Mouse (Mus musculus): ENCODE measurements around the gene Zfp456.
"Not testable (repeated sequence)": the region's sequence is repeated elsewhere in the genome, so short reads cannot be mapped to it uniquely, and the experiment has no call there.

Zfp456 gene

DNA sequence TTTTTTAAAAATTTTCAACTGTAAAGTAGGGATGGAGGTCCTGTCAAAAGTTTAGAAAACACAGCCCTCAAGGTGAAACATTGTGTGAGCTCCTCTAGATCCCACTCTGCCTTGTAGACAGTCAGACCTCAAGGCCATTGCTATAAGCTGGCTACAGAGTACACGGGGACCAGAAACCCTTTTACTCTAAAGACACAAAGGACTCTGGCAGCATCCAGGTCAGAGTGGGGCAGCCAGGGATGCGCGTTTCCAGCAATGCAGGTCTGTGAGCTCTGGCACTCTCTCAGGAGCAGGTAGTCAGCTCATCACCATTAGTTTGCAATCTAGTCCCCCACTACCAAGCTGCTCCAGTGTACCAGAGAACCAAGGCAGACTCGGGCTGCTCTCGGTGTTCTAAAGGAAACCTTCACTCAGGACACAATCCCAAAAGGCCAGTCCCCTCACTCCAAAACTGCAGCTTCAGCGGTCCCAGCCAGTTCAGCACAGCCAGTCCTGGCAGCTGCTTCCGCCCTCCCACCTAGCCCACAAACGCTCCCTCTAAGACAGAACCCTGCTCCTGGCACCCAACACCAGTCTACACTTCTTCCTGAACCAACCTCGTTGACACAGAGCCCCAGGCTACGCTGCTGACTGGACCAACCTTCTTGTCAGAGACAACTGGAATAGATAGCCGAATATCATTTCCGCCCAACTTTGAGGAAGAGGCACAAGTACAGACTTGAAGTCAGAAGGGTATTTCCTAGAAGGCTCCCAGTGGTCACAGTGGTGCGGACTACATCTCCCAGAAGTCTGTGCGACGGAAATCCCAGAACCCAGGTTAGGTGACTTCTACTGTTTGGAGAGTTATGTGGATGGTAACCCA is at the start of gene Zfp456, which contains the start of gene Gm28041:
TSS of gene Zfp456 (minus strand) at position 761 of the 862 bp plus-strand sequence.
TSS of gene Gm28041 (minus strand) at position 684 of the 862 bp plus-strand sequence.
- peak; percentile 74 for DNase-seq (ENCODE audit: low read depth)

DNA sequence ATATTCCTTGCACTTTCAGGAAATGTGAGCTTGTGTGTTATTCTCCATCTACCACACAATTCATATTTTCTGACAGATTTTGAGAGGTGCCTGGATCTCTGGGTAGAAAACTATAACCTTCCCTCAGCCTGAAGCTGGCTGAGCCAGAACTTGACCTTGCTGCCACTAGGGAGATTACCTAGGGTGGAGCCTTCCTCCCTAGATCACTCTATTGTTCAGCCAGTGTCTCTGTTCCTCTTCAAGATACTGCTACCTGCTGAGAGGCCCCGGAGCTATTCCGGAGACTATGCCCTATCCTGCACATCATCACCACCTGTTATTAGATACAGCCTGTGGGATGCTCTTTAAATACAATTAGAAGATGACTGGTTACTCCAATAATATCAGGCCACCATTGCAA is 46.9 kb upstream of the Zfp456 start:
- DNase-seq (ENCODE audit: low read depth), result not testable (repeated sequence)

DNA sequence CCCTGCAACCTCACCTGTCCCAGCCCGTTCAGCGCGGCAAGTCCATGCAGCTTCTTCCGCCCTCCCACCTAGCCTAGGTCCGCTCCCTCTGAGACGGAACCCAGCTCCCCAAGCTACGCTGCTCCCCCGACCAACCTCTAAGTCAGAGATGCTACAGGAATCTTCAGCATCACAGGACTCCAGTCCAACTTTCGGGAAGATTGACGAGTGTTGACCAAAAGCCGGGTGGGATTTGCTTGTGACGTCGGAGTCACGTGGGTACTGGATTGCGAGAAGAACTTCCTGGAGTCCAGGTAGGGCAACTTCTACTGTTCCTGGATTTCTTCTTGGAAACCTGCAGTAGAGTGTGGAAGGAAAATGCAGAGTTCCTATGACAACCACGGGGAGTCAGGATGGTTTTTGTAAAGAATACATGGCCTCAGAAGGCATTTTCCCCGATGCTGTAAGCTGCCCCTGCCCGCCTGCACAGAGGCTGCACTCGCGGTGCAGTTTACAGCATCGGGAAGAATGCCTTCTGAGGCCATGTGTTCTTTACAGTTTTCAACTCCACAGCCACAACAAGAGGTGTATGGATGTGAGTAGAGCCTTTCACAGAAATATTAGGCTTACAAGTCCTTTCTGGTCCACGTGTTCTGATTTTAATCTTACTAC is 45.7 kb upstream of the Zfp456 start, which contains the start of gene Zfp459:
TSS of gene Zfp459 (minus strand) at position 212 of the 651 bp plus-strand sequence.
- peak; percentile 40 for DNase-seq (ENCODE audit: low read depth)

DNA sequence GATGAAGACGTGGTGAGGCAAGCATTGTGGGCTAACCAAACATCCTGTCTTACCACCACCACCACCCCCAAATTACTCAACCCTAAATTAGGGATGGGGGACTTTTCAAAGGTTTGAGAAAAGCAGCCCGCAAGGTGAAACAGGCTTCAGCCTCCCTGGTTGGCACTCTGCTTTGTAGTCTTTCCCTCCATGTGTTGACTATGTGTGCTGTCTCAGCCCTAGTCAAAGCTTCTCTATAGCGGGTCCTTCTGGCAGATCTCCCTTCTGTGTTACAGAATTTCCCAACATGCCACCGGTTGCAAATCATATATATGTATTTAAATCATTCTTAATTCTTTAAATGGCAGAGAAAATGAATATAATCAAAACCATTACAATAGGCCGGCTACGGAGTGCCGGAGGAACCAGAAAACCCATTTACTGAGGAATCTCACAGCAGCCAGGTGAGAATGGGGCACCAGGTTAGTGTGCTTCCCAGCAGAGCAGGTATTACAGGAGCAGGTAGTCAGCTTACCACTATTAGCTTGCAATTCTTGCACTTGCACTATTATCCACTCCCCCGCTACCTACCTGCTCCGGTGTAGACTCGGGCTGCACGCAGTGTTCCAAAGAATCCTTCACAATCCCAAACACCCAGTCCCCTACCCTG is 45.1 kb upstream of the Zfp456 start:
- no peak for DNase-seq (ENCODE audit: low read depth)

DNA sequence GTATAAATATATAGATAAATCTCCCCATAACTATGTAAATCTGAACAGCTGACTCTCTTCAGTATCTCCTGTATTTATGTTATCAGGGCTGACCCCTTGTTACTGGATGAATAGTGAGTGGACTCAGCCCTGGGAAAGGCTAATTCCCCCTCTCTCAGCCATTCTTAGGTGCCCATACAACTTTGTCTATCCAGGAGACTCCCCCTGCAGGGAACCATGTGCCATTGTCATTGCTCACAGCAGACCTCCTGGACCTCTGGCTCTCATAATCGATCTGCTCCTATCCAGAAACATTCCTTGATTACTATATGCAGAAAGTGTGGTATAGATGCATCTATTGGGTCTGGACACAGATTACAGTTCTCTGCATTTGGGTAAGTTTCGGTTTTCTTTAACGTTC is 41.2 kb upstream of the Zfp456 start:
- no peak for DNase-seq (ENCODE audit: low read depth)

DNA sequence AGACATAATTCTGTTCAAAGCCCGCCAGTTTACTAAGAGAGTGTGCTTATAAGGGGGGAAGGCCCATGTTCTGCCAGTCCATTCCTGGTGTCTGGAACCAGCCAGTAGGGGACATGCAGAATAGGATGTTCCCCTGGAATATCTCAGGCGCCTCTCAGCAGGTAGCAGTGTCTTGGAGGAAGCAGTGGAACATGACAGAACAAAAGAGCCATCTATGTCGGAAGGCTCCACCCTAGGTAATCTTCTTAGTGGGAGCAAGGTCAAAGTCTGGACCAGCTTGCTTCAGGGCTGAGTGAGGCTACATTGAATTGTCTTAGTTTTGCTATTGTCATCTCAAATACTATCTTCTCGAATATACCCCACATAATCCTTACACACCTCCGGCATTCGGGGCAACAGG is 40.1 kb upstream of the Zfp456 start:
- DNase-seq (ENCODE audit: low read depth), result no peak

DNA sequence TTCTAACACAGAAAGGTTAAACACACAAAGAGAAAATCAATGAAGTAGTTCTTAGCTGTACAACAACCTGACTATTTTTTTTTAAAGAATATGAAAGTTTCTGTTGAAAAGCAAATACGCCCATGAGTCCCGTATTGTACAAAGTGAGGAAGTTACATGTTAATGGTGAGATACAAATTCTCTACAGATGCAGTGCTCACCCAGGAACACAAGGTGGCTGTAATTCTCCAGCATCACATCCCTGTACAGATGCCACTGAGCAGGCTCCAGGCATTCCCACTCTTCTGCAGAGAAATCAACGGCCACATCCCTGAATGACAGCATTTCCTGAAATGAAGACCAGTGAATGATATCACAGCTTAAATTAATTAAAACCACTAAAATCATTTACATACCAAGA is 38.0 kb upstream of the Zfp456 start:
- not testable (repeated sequence) for DNase-seq (ENCODE audit: low read depth)

DNA sequence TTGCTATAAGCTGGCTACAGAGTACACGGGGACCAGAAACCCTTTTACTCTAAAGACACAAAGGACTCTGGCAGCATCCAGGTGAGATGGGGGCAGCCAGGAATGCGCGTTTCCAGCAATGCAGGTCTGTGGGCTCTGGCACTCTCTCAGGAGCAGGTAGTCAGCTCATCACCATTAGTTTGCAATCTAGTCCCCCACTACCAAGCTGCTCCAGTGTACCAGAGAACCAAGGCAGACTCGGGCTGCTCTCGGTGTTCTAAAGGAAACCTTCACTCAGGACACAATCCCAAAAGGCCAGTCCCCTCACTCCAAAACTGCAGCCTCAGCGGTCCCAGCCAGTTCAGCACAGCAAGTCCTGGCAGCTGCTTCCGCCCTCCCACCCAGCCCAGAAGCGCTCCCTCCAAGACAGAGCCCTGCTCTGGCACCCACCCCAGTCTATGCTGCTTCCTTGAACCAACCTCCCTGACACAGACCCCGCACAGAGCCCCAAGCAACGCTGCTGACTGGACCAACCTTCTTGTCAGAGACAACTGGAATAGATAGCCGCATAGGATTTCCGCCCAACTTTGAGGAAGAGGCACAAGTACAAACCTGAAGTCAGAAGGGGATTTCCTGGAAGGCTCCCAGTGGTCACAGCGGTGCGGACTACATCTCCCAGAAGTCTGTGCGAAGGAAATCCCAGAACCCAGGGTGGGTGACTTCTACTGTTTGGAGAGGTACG is 23.7 kb upstream of the Zfp456 start, which contains the start of gene Zfp429:
TSS of gene Zfp429 (minus strand) at position 637 of the 721 bp plus-strand sequence.
- DNase-seq (ENCODE audit: low read depth), result peak; percentile 59

DNA sequence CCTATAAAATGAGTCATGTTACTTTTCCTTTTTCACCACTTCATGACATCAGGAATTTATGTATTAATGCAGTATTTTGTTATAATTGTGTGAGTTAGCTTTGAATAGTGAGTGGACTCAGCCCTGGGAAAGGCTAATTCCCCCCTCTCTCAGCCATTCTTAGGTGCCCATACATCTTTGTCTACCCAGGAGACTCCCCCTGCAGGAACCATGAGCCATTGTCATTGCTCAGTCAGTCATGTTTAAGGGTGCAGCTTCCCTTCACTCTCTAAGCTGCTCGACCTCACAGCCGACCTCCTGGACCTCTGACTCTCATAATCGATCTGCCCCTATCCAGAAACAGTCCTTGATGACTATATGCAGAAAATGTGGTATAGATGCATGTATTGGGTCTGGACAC is 645 bp upstream of the Zfp456 start:
- DNase-seq (ENCODE audit: low read depth), result not testable (repeated sequence)

DNA sequence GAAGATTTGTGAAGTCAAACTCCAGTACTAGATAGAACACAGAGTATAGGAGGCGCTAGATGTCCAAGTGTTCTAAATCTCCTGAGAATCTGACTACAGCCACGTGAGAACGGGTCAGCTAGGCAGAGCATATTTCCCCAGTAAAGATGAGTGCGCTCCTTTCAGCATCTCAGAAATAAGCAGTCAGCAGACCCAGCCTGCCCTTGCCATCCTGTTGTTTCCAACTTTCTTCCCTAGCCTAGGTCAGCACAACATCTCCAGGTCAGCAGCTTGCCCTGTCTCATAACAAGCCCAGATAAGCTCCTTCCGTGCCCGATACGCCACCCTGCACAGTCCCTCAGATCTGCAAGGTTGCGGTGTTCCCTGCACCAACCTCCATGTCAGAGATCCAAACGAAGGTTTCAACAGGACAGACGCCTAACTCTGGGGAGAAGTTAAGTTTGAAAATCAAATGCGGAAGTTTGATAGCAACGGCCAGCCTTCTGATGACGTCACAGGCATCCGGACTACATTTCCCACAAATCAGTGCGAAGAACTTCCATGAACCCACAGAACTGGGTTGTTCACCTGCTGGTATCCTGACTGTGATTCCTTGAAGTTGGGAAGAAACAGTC is 15.4 kb downstream of the Zfp456 start, which contains the start of the genes Gm28044 and Zfp953:
TSS of gene Gm28044 (minus strand) at position 406 of the 614 bp plus-strand sequence.
TSS of gene Zfp953 (minus strand) at position 475 of the 614 bp plus-strand sequence.
- DNase-seq (ENCODE audit: low read depth), result peak; percentile 83

DNA sequence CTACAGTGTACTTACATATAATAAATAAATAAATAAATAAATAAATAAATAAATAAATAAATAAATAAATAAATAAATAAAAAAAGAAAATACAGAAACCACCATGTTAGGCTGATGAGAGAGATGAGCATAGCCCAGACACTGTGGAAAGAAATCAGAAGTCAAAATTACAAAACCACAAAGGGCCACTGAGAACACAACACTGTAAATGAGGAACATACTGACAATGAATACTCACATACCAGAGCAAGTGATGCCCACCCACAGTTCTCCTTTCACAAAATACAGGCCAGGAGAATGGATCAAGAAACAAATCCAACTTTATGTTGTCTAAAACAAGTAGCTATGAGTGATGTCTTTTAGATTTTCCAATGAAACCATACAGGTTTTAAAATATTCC is 23.8 kb downstream of the Zfp456 start:
- no peak for DNase-seq (ENCODE audit: low read depth)

DNA sequence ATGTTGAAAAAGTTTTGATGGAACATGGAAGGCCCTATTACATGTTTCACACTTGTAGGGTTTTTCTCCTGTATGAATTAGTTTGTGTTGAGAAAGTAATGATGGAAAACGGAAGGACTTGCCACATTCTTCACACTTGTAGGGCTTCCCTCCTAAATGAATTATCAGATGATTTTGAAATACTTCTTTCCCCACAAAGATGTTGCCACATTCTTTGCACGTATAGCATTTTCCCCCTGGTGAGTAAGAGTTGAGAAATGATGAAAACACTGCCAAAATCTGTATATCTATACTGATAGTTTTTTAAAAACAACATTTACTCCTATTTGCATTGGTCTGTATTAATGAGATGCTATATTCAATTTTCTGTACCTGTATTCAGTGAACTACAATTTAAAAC is 32.2 kb downstream of the Zfp456 start:
- DNase-seq (ENCODE audit: low read depth), result no peak

DNA sequence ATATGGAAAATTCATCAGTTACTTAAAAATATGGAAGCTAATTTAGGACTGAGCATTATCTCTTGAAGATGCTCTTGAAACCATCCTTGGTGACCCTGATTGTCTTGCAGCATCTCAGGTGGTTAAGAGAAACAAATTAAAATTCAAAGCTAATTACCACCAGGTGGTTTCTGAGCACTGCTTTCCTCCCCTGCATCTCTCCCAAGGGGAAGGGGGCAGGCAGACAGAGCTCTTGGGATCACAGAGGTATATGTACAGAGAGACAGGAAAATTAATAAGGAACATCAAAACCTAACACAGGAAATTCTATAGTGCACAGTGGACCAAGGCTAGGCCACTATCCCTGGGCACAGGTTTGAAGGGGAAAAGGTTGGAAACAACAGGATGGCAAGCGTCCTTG is 42.7 kb downstream of the Zfp456 start:
- no peak for DNase-seq (ENCODE audit: low read depth)

DNA sequence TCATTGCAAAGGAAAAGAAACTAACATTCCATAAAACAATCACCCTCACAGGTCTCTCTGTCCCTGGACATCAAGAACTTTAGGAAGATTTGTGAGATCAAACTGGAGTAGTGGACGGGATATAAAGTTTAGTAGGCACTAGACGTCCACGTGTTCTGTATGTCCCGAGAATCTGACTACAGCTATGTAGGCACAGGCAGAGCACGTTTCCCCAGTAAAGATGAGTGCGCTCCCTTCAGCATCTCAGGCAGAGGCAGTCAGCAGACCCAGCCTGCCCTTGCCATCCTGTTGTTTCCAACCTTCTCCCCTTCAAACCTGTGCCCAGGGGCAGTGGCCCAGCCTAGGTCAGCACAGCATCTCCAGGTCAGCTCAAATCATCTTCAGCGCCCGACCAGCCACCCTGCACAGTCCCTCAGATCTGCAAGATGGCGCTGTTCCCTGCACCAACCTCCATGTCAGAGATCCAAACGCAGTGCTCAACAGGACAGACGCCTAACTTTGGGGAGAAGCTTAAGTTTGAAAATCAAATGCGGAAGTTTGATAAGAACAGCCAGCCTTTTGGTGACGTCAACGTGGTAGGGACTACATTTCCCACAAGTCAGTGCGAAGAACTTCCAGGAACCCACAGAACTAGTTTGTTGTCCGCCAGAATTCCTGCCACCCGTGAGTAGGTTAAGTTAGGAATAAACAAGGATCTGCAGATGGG is 43.4 kb downstream of the Zfp456 start, which contains the start of gene Zfp595:
TSS of gene Zfp595 (minus strand) at position 552 of the 706 bp plus-strand sequence.
- peak; percentile 79 for DNase-seq (ENCODE audit: low read depth)
